Mouse (Mus musculus) G1E (cell line): ENCODE results near the gene Sp7.

Source experiments
- CTCF ChIP-seq: IDR thresholded peaks from 2 replicates; pipeline ENCODE4 v1.5.1; 2012; ENCODE audit warnings: low read depth, low read length, inconsistent platforms, mixed read lengths
- GATA1 ChIP-seq: IDR thresholded peaks from 2 replicates; pipeline ENCODE4 v1.6.1; 2012; ENCODE audit warnings: borderline replicate concordance, low read length, inconsistent platforms, mixed read lengths

DNA sequence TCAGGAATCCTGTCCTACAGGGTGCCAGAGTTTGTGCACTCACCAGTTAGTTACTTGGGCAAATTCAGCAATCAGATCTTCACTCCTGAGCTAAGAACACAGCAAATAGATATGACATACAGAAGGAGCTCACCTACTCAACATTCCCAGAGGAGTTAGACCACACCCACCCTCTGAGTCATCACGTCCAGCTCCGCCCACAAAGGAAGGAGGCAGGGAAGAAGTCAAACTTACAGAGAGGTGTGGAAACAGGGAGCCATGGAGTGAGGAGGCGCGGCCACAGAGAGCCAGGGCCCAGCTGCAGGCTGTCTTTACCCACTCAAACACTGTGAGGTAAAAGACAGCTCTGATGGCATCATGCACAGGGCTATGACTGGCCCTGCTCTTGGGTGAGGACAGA is 20.5 kb downstream of the Sp7 start:
- TF ChIP-seq CTCF (no peak), GATA1 (no peak)
